Mouse (Mus musculus) hindbrain, postnatal 0 days (tissue): ENCODE measurements around the gene Tmem231. TPM values are rescaled to one million over a fixed set of nuclear protein-coding genes. Genes with fewer than 3 reads are reported as not detected.

Experiments
- ATAC-seq: fragments of 200-750 bp; cut with Nextera tagmentation; 2 replicates; pipeline ENCODE4 v1.8.0; 2017; ENCODE audit warnings: mild to moderate bottlenecking, moderate TSS enrichment, moderate library complexity
- DNase-seq: peaks from one replicate; pipeline ENCODE4 v3.0.0-alpha.2; 2015; ENCODE audit warnings: low spot score
- H3K27ac ChIP-seq: fragments of 300-500 bp; sonication (generic); 2 replicates; pipeline ENCODE4 v1.5.1; 2014; ENCODE audit warnings: mild to moderate bottlenecking
- H3K27me3 ChIP-seq: fragments of 300-500 bp; sonication (generic); 2 replicates; pipeline ENCODE4 v1.6.1; 2014; ENCODE audit warnings: low read length, mixed read lengths; ENCODE audit not compliant: insufficient read depth
- H3K36me3 ChIP-seq: fragments of 300-500 bp; sonication (generic); 2 replicates; pipeline ENCODE4 v1.6.1; 2014; ENCODE audit warnings: low read length, mixed read lengths; ENCODE audit not compliant: insufficient read depth
- H3K4me1 ChIP-seq: fragments of 300-500 bp; sonication (generic); 2 replicates; pipeline ENCODE4 v1.6.1; 2014; ENCODE audit warnings: antibody characterized with exemption, low read length, mixed read lengths; ENCODE audit not compliant: insufficient read depth
- H3K4me2 ChIP-seq: fragments of 300-500 bp; sonication (generic); 2 replicates; pipeline ENCODE4 v1.6.1; 2014; ENCODE audit warnings: low read depth, mild to moderate bottlenecking, low read length, moderate library complexity, mixed read lengths
- H3K4me3 ChIP-seq: fragments of 300-500 bp; sonication (generic); 2 replicates; pipeline ENCODE4 v1.5.1; 2014; ENCODE audit warnings: low read length
- H3K9ac ChIP-seq: fragments of 300-500 bp; sonication (generic); replicated peaks from 2 replicates; pipeline ENCODE4 v1.6.1; 2014; ENCODE audit warnings: mild to moderate bottlenecking, low read length, moderate library complexity, mixed read lengths
- H3K9me3 ChIP-seq: fragments of 300-500 bp; sonication (generic); 2 replicates; pipeline ENCODE4 v1.6.1; 2016; ENCODE audit warnings: low read length, mixed read lengths
- CTCF ChIP-seq: IDR thresholded peaks from 2 replicates; pipeline ENCODE4 v1.5.1; 2016; ENCODE audit warnings: antibody characterized with exemption, control low read depth, low read depth
- WGBS: fragments of 180-500 bp; shearing (Covaris S2); extraction: QIAGEN DNeasy Blood & Tissue Kit; methylation state at CpG from one replicate; pipeline ENCODE4 v1.1.7; 2014; 5-methylcytosine and 5-hydroxymethylcytosine counted together
- polyA plus RNA-seq: library from polyadenylated mRNA; unstranded; fragments of >200 nt; fragmentation: Nextera tagmentation; extraction: Ambion mirVana; gene quantifications from 2 replicates; pipeline ENCODE4 v1.2.1, GENCODE M21; 2015
- total RNA-seq: library from RNA; depleted of rRNA; stranded (reverse); fragments of >200 nt; gene quantifications from 2 replicates; pipeline ENCODE4 v1.2.3, GENCODE M21; 2014

Tmem231 gene
- total and polyA plus RNA-seq, 2 experiments from 2014 or later, result 14.4 to 15.5 TPM

DNA sequence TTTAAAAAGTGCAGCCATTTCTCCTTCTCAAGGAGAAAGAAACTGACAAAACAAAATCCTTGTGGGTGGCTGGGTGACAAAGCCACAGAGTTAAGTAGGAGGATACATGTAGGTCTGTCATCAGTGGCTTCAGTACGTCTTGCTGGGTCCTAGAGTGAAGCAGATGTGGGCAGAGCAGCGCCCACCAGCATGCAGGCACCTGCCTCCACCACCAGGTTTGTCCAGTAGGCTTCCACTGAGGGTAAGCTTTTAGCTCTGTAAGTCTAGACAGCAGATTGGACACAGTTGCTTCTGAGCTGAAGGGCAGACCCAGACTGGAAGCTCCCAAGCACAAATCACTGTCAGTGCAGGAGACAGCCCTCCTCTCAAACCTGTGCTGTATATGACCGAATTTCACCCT is 27.6 kb upstream of the Tmem231 start:
- Histone ChIP-seq H3K9me3 (no peaks in the 10 kb centered on the region), H3K4me1 (no peaks in the 10 kb centered on the region), H3K27ac (no peak overlapping the region), H3K9ac (no peak overlapping the region), H3K4me2 (no peak overlapping the region), H3K4me3 (no peak overlapping the region), H3K36me3 (peaks cover 6% of the 10 kb centered on the region; the same call in 1 of the 2 replicates), H3K27me3 (no peaks in the 10 kb centered on the region)
- 72% methylated on average over 3 of the region's 3 CpGs for WGBS
- DNase-seq (no peak), ATAC-seq (peak; percentile 47; the same call in 1 of the 2 replicates)
- peak; percentile 31 for TF ChIP-seq CTCF

- Histone ChIP-seq H3K36me3 (peaks cover 7% of the 10 kb centered on the region; the same call in 1 of the 2 replicates), H3K4me1 (no peaks in the 10 kb centered on the region), H3K27me3 (no peaks in the 10 kb centered on the region), H3K4me2 (no peak overlapping the region), H3K9ac (no peak overlapping the region), H3K27ac (no peak overlapping the region), H3K4me3 (no peak overlapping the region), H3K9me3 (no peaks in the 10 kb centered on the region)
- WGBS, result 71% methylated on average over 15 of the region's 15 CpGs
- ATAC-seq (0 out of 2 replicates have a peak, but pooled peaks have one; percentile 32), DNase-seq (no peak)
- no peak for TF ChIP-seq CTCF
Measured at GRCm38 (mm10) chr8:111960591-111961321, 27.1 kb upstream of the Tmem231 start.

GRCm38 (mm10) chr8:111957231-111957630 is 23.6 kb upstream of the Tmem231 start:
- Histone ChIP-seq H3K9ac (no peak overlapping the region), H3K27ac (no peak overlapping the region), H3K4me2 (no peak overlapping the region), H3K36me3 (peaks cover 17% of the 10 kb centered on the region), H3K4me3 (no peak overlapping the region), H3K9me3 (no peaks in the 10 kb centered on the region), H3K27me3 (no peaks in the 10 kb centered on the region), H3K4me1 (no peaks in the 10 kb centered on the region)
- no peak for TF ChIP-seq CTCF
- 91% methylated on average over 2 of the region's 2 CpGs for WGBS
- DNase-seq, result no peak
- no peak for ATAC-seq

DNA sequence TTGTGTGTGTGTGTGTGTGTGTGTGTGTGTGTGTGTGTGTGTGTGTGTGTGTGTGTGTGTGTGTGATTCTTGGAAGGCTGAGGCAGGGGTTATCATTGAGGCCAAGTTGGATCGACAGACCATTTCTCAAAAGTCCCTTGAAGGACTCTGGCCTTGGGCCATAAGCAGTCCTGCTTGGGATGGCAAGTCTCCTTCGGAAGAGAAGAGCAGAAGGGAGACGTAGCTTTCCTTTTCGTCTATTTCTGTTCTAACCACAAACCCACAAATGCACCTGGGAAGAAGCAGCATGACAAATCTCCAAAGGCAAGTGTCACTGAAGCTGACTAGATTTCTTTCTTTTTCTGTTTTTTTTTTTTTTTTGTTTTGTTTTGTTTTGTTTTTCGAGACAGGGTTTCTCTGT is 22.2 kb upstream of the Tmem231 start:
- no peak for DNase-seq
- Histone ChIP-seq H3K9me3 (no peaks in the 10 kb centered on the region), H3K27ac (no peak overlapping the region), H3K4me2 (no peak overlapping the region), H3K4me1 (no peaks in the 10 kb centered on the region), H3K9ac (no peak overlapping the region), H3K4me3 (no peak overlapping the region), H3K27me3 (no peaks in the 10 kb centered on the region), H3K36me3 (peaks cover 17% of the 10 kb centered on the region)
- 95% methylated on average over 5 of the region's 5 CpGs for WGBS
- no peak for ATAC-seq
- TF ChIP-seq CTCF, result no peak

DNA sequence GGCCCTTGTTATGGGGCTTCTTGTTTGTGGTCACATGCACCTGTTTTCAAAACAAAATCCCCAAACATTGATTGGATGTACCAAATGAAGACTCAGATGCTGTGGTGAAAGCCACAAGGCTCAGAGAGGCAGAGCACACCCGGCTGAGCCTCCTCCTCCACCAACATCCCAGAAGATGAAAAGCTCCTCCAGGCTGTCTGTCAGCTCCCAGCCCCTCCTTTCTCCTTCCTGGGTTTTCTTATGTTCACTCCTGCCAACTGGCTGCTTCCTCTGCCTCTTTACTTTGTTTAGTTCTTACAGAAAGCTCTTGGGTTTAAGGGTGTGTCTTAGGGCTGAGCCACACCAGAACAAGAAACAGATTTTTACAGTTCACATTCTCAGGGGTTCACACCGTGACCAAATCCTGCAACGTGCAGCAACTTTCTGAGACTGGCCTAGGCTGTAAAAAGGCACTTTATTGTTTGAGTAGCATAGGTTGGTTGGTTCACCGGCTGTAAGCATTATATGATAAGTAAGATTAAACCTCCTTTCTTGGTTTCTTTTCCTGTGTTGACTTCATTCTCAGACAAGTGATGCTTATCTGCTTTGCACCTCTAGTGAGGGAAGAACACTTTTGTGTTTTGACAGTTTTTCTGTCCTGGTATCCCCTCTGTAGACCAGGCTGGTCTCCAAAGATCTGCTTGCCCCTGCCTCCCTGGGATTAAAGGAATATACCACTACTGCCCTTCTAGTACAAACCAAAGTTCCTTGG is 21.3 kb upstream of the Tmem231 start:
- H3K9me3 ChIP-seq, result no peaks in the 10 kb centered on the region
- WGBS, result 89% methylated on average over 4 of the region's 4 CpGs
- peaks cover 17% of the 10 kb centered on the region for H3K36me3 ChIP-seq
- no peaks in the 10 kb centered on the region for H3K27me3 ChIP-seq
- no peak overlapping the region for H3K4me2 ChIP-seq
- no peak for TF ChIP-seq CTCF
- H3K4me1 ChIP-seq, result no peaks in the 10 kb centered on the region
- no peak for ATAC-seq
- H3K27ac ChIP-seq, result no peak overlapping the region
- no peak overlapping the region for H3K4me3 ChIP-seq
- DNase-seq, result no peak
- no peak overlapping the region for H3K9ac ChIP-seq

GRCm38 (mm10) chr8:111951936-111952335 is 18.3 kb upstream of the Tmem231 start:
- Histone ChIP-seq H3K27me3 (no peaks in the 10 kb centered on the region), H3K36me3 (peaks cover 36% of the 10 kb centered on the region)
- 90% methylated on average over 5 of the region's 5 CpGs for WGBS

More at GRCm38 (mm10) chr8:111951936-111952335, 18.3 kb upstream of the Tmem231 start:
- Histone ChIP-seq H3K27ac (no peak overlapping the region), H3K9ac (no peak overlapping the region), H3K4me2 (no peak overlapping the region), H3K4me1 (no peaks in the 10 kb centered on the region), H3K9me3 (no peaks in the 10 kb centered on the region), H3K4me3 (no peak overlapping the region)
- ATAC-seq (no peak), DNase-seq (no peak)
- TF ChIP-seq CTCF, result no peak
